Mouse (Mus musculus) sigmoid colon, adult 10 weeks (tissue): Measurements from ENCODE around the gene Zfp804a. TPM values are rescaled to one million over a fixed set of nuclear protein-coding genes. Genes with fewer than 3 reads are reported as not detected.

Experiments
- polyA plus RNA-seq: library from polyadenylated mRNA; stranded (reverse); fragments of 350-450 nt; fragmentation: Illumina TruSeq; extraction: RNeasy Lipid Tissue Mini Kit (QIAGEN cat#74804); gene quantifications from one replicate; pipeline ENCODE4 v1.2.3, GENCODE M21; 2014; ENCODE audit warnings: low read depth, low replicate concordance

Zfp804a gene
- polyA plus RNA-seq = 1.5 TPM

DNA sequence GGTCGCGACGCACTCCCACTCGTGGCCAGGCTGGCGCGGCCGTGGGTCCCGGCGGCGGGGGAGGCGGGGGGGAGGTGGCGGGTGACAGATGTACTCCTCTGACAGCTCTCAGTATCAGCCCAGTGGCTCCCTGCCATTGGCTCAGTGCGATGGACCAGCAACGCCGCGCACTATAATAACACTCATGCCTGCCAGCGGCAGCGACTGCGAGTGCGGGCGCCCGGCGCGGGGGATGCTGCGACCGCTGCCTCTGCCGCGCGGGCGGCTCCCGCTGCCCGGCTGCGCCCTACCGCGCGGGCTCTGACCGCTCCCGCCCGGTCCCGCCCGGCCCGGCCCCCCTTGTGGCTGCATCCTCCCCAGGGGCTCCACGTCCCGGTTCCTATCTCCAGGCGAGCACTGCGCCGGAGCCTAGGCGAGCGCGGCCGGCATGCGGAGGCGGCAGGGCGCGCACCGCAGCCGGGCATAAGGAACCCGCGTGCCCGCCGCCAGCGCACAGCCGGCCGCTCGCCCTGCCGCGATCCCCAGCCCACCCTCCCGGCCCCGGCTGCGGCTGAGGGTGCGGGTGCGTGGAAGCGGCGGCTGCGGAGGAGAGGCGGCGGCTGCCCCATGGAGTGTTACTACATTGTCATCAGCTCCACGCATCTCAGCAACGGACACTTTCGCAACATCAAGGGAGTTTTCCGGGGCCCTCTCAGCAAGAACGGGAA is at the start of gene Zfp804a:
TSS of gene Zfp804a (plus strand) at position 38 of the 707 bp plus-strand sequence.

